Mouse (Mus musculus) lung, postnatal 0 days (tissue): ENCODE data around the gene Mrpl45.

Source experiments
- CTCF ChIP-seq: IDR thresholded peaks from 2 replicates; pipeline ENCODE4 v1.5.1; 2016; ENCODE audit warnings: antibody characterized with exemption, mild to moderate bottlenecking
- EP300 ChIP-seq: IDR thresholded peaks from 2 replicates; pipeline ENCODE4 v1.6.1; 2016; ENCODE audit warnings: antibody characterized with exemption, mild to moderate bottlenecking, control low read depth

GRCm38 (mm10) chr11:97361948-97362648, 46.6 kb downstream of the Mrpl45 start, which contains the start of gene Socs7:
- TF ChIP-seq CTCF = no peak
- TF ChIP-seq EP300 = no peak
